Mouse (Mus musculus): ENCODE data around the gene Hoxa2. TPM values are rescaled to one million over a fixed set of nuclear protein-coding genes. Genes with fewer than 3 reads are reported as not detected.

Hoxa2 gene
- polyA plus RNA-seq, 1 experiment from 2014 or later: 2.0 TPM

DNA sequence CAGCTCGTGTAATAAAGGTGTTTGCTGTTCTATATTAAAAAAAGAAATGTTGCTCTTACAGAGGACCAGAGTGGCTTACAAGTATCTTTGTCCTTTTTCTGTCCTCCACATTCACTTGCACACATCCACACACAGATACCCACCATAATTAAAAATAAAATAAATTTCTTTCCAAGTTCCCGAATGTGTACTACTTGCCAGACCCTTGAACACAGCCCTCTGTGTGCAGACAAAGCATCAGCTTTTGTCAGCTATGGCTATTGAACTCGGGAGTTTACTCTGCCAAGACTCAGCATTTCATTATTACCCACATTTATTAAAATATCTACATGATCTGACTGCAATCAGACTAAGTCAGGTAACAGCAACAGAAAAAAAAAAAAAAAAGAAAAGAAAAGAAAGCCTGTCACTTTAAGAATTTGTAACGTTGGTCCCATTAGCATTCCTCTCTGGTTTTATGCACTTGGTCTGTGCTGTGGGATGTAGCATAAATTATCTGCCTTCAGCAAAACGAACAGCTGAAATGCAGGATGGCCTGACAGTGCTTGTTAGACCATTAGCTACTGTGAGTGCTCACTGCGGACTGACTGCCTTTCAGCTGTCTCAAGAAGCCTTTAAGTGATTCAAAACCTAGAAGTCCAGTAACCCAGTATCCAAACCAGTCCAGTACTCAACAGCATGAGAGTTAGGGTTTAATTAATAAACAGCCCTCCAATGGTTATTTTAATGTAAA lies 45.6 kb downstream of the Hoxa2 start:
- ATAC-seq (replicated peaks; ENCODE audit: extremely low read depth, insufficient read depth, low FRiP score): no peak
- Histone ChIP-seq H3K9me3 (replicated peaks; ENCODE audit: control insufficient read depth, low read length) (no peaks in the 10 kb centered on the region), H3K27ac (ENCODE audit: low read length) (no peak overlapping the region), H3K4me2 (ENCODE audit: low read depth, low read length) (no peak overlapping the region), H3K27me3 (ENCODE audit: control insufficient read depth, insufficient read depth, low read length) (peaks cover 57% of the 10 kb centered on the region), H3K36me3 (ENCODE audit: control insufficient read depth, insufficient read depth) (no peaks in the 10 kb centered on the region), H3K4me1 (ENCODE audit: control insufficient read depth, insufficient read depth, low read length) (peaks cover 2% of the 10 kb centered on the region; the same call in 1 of the 2 replicates), H3K4me3 (ENCODE audit: low read length) (no peak overlapping the region), H3K9ac (ENCODE audit: low read length) (no peak overlapping the region)
- WGBS: 42% methylated on average over 6 of the region's 6 CpGs

GRCm38 (mm10) chr6:52115899-52116298 lies 48.7 kb downstream of the Hoxa2 start:
- no peak overlapping the region for H3K27ac ChIP-seq (ENCODE audit: low read length)
- no peak overlapping the region for H3K9ac ChIP-seq (ENCODE audit: low read length)
- H3K27me3 ChIP-seq (ENCODE audit: control insufficient read depth, insufficient read depth, low read length): peaks cover 54% of the 10 kb centered on the region
- no peaks in the 10 kb centered on the region for H3K9me3 ChIP-seq (replicated peaks; ENCODE audit: control insufficient read depth, low read length)
- 0 out of 2 replicates have a peak overlapping the region, but pooled peaks have one; percentile 2 for H3K4me2 ChIP-seq (ENCODE audit: low read depth, low read length)
- peaks cover 2% of the 10 kb centered on the region; the same call in 1 of the 2 replicates for H3K4me1 ChIP-seq (ENCODE audit: control insufficient read depth, insufficient read depth, low read length)
- ATAC-seq (replicated peaks; ENCODE audit: extremely low read depth, insufficient read depth, low FRiP score): no peak
- WGBS: 17% methylated on average over 5 of the region's 5 CpGs
- no peaks in the 10 kb centered on the region for H3K36me3 ChIP-seq (ENCODE audit: control insufficient read depth, insufficient read depth)
- no peak overlapping the region for H3K4me3 ChIP-seq (ENCODE audit: low read length)

Other genes starting within 250 kb of the Hoxa2 start
- 15.9 and 17.0 TPM in 2 replicates for gene Skap2, start 152.3 kb downstream of the Hoxa2 start, polyA plus RNA-seq (2015; fragmentation: Nextera tagmentation; extraction: Ambion mirVana)
- gene Hoxa1, start 6.5 kb downstream of the Hoxa2 start, polyA plus RNA-seq (2015; fragmentation: Nextera tagmentation; extraction: Ambion mirVana): 0.44 and 0.68 TPM in 2 replicates
- gene 5730596B20Rik, start 12.7 kb upstream of the Hoxa2 start, polyA plus RNA-seq (2015; fragmentation: Nextera tagmentation; extraction: Ambion mirVana): 0.13 and 0.32 TPM in 2 replicates
- gene Hoxa4, start 26.9 kb upstream of the Hoxa2 start, polyA plus RNA-seq (2015; fragmentation: Nextera tagmentation; extraction: Ambion mirVana): 0.54 TPM in 1 of 2 replicates, not detected in the other
- gene Hoxa5, start 39.8 kb upstream of the Hoxa2 start, polyA plus RNA-seq (2015; fragmentation: Nextera tagmentation; extraction: Ambion mirVana): 1.3 and 3.3 TPM in 2 replicates
- not detected in 2 replicates for gene Hoxa6, start 43.9 kb upstream of the Hoxa2 start, polyA plus RNA-seq (2015; fragmentation: Nextera tagmentation; extraction: Ambion mirVana)
- 0.89 and 1.3 TPM in 2 replicates for gene Hoxa3, start 48.5 kb upstream of the Hoxa2 start, polyA plus RNA-seq (2015; fragmentation: Nextera tagmentation; extraction: Ambion mirVana)
- not detected in 2 replicates for gene Gm28308, start 48.5 kb upstream of the Hoxa2 start, polyA plus RNA-seq (2015; fragmentation: Nextera tagmentation; extraction: Ambion mirVana)
- gene Hoxa7, start 57.0 kb upstream of the Hoxa2 start, polyA plus RNA-seq (2015; fragmentation: Nextera tagmentation; extraction: Ambion mirVana): 0.35 and 0.38 TPM in 2 replicates
- gene Hoxa9, start 66.3 kb upstream of the Hoxa2 start, polyA plus RNA-seq (2015; fragmentation: Nextera tagmentation; extraction: Ambion mirVana): 0.17 TPM in 1 of 2 replicates, not detected in the other
- gene Hoxa10, start 76.0 kb upstream of the Hoxa2 start, polyA plus RNA-seq (2015; fragmentation: Nextera tagmentation; extraction: Ambion mirVana): not detected in 2 replicates
- not detected in 2 replicates for gene Hoxa11, start 81.0 kb upstream of the Hoxa2 start, polyA plus RNA-seq (2015; fragmentation: Nextera tagmentation; extraction: Ambion mirVana)
- not detected in 2 replicates for gene Hoxa13, start 96.0 kb upstream of the Hoxa2 start, polyA plus RNA-seq (2015; fragmentation: Nextera tagmentation; extraction: Ambion mirVana)
- gene Evx1, start 148.7 kb upstream of the Hoxa2 start, polyA plus RNA-seq (2015; fragmentation: Nextera tagmentation; extraction: Ambion mirVana): 0.06 TPM in 1 of 2 replicates, not detected in the other

Data from heart, embryonic 16.5 days (tissue).